Mouse (Mus musculus): ENCODE results near the gene BC030500.

Gene BC030500

DNA sequence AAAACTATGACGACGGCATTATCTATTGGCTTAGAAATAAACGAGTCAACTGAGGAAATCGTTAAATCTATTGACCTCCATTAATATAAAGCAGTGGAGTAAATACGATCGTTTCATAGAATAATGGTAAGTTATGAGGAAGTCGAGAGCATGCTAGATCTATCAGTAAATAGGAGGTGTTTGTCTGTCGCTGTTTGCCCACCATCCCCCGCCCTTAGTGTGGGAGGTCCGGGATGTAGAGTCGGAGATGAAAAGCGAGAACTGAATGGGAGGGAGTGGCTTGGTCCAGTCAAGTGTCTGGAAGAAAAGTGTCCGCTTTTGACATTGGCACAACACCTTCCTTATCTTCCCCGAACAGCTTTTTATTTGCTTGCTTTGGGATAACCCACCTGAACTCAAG lies at the start of gene BC030500:
TSS of gene BC030500 (plus strand) at position 79 of the 400 bp plus-strand sequence.
- DNase-seq (ENCODE audit: low spot score): no peak

DNA sequence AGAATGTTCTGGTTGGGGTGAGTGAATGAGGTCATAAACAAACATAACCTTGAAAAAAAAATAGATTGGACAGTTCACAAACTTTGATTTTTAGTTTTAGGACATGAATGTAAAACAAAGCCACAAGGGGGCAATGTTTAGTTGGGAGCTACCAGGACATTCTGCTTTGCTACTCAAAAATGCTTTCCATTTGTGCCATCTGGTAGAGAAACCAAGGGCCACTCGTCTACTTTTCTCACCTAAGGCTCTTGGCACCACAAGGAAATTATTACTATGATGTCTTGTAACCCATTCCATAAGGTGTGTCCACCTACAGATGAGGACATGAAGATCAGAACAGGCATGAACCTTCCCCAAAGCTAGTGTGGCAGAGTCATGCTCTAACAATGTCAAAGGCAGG lies 25.1 kb upstream of the BC030500 start:
- DNase-seq (ENCODE audit: low spot score): no peak

DNA sequence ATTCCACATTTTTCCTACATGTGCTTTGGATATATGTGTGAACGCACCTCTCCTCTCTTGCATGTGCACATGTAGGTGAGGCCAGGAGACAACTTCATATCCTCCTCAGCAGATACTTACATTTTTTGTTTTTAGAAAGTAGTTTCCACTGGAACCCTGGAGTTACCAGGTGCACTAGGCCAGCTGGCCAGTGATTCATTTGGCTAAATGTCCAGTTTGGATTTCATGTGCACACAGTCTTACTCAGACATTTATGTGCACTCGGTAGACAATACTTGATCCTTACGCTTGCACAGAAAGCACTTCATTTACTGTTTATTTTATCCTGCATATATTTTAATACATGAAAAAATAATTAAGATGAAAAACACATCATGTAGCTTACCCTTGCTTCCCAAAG lies 21.0 kb upstream of the BC030500 start:
- no peak for DNase-seq (ENCODE audit: low spot score)

DNA sequence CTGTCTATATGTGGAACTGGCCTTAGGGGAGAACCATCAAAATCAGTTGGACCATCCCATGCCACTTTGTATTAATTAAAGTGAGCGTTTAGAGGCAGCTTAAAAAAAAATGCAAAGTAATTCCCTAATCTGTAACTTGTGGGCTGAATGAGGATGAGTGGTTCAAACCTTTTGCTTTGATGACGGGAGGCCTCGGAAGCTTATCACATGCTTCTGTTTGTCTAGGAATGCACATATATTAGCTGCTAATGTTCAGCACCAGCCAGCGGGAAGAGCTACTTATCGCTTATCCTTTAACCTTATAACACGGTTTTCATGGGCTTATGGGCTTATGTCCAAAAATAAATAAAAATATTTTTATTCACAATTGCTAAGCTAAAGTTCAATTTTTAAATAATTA lies 15.6 kb upstream of the BC030500 start:
- DNase-seq (ENCODE audit: low spot score): no peak

DNA sequence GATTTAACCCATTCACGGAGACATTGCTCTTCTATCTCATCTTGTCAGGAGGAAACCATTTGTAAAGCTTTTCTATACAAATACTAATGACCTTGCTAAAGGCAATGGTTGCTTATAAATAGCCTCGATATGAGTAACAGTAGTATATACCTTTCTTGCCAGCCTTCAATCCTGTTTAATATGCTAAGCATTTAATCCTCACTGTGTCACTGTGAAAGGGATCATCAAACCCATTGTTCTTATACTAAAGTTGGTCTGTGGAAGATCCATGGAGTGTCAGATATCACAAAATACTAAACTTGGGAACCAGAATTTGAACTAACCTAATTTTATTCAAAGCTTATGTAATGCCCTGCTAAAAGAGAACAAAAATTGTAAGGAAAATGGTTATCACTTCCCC lies 7.1 kb upstream of the BC030500 start:
- no peak for DNase-seq (ENCODE audit: low spot score)

DNA sequence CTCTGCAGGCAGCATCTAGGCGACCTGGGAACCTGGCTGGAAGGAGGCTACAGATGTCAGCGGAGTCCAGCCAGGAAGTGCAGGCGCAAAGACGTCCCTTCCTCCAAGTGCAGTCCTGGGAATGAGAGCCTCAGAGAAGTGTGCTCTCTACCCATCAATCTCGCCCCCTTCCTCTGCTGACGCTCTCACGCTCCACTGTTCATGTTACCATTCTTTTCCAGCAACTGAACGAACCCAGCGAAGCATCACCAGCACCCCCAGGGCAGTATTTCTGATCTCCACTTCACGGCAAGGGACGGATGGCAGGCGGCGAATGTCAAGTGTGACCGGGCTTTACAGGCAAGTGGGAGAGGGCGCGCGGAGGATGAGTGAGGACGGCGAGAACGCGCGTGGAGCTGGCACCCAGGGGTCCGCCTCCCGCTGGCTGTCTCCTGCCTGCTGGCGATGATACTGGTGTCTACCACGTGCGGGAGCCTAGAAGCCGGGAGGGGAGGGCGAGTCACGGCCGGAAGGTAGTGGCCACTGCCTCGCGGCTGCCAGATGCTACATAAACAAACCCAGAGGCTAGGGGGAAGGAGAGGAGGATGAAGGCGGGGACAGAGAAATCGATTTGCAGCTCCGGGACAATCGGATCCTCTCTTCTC lies 763 bp downstream of the BC030500 start, which contains the start of gene Galntl6:
TSS of gene Galntl6 (minus strand) at position 445 of the 644 bp plus-strand sequence.
- DNase-seq (ENCODE audit: low spot score): no peak

DNA sequence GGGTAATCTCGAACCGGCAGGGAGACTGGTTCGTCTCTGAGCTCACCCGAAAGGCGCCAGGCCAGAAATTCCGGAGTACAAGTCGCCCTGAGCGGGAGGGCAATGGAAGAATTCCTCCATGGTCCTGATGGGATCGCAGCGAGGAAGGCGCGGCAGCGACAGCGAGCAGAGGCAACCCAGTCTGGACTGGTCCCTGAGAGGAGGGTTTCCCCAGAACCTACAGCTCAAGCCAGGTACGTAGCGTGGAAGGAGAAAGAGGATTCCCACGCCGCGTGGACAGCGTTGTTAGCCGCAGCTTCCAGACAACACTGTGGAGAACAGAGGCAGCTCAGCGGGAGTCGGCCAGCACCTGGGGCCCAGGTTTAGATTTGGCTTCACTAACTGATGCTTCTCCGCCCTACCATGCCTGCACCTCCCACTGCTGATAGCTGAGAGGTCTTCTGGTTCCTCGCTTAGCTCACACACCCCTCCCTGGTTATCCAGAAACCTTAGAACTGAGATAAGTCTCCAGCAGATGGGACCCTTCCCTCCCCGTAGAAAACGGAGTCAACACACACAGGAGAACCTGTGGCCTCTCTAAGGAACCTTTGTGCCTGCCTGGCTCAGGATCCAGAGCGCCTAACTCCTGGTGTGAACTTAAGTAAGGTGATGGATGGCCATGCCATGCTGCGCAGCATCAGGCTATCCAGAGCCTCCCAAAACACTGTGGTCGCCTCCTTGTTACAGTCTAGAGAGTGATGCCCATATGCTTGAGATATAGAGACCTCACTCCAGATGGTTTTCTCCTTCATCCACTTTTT lies 1.5 kb downstream of the BC030500 start:
- no peak for DNase-seq (ENCODE audit: low spot score)

DNA sequence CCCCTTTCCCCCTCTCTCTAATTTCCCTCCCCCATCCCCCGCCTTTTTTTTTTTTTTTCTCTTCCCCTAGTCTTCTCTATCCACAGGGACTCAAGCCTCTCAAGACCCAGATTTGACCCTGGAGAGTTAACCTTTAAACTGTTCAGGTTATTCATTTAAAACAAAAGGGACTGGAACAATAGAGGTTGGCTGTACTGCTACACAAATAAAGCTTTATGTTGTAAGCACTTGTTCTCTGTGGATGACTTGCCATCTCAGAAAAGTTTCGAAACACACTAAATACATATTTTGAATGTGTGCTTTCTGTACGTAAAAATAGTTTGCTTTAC lies 2.0 kb downstream of the BC030500 start:
- DNase-seq (ENCODE audit: low spot score): no peak

DNA sequence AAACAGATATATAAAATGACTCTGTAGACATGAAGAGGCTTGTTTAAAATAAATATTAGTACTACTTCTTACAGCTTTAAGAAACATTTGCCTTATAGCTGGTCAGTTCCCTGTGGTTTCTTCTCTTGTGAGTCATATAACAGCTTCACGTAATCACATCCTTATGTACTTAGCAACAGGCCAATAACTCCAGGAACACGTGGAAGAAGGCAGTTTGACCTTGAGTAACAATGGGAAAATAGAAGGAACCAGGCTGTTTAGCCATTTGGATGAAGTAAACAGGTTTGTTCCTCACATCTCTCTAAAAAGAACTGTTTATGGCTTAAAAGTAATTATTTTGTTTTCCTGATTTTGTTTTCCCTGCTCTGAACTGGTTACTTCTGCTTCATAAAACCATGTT lies 3.6 kb downstream of the BC030500 start:
- DNase-seq (ENCODE audit: low spot score): no peak

DNA sequence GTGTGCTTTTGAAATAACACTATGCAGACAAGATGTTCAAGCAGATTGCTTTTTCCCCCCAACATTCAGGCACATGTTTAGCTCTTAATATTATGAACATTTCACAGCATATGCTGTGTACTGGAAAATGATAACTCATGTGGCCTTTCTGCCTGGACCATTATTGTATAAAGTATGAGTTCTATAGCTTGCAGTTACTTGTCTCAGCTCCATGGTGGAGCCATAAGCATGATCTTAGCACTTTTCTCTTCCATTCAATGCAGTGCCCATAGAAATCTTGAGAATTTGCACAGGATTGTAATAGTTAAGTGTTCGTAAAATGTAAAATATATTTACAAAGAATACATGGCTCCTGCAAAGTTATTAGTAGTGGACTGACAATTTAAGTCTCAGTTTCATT lies 19.5 kb downstream of the BC030500 start:
- no peak for DNase-seq (ENCODE audit: low spot score)

DNA sequence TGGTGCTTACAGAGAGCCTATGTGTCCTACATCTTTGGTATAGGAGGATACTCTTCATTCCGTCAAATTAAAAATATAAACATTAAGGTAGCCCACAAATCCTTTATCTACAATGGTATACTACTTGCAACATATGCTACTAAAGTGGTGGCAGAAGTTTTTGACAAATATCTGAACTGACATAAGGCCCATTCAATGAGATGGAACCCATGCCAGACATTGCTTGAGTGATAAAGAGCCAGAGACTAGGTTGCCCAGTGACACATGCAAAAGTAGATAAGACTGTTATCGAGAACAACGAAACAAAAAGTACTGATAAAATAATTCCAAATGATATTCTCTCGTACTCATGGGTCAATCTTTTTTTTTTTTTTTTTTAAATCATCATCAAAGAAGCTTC lies 32.2 kb downstream of the BC030500 start:
- DNase-seq (ENCODE audit: low spot score): no peak

DNA sequence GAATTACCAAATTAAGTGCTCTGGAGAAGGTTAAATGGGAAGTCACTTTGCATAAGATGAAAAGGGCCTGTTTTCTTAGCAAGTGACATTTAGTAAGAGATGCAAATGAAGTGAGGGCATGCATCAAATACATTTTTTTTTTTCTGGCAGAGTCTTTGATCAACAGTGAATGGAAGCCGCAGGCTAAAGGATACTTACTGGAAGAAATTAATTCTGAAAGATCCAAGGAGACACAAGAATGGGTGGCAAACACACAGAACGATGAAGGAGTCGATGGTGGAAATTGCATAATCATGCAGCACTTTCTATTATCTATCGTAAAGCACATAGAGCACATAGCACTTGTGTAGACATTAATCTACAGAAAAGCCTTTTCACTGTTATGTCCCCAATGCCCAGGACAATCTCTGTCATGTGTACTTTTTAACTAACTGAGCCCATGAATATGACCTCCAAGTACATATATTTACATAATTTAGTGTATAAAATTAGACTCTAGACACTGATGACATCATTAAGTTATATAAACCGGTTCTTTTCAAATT lies 45.7 kb downstream of the BC030500 start:
- no peak for DNase-seq (ENCODE audit: low spot score)

All from spleen, adult 12 weeks (tissue).